Comparison of ENCODE assay signal across 17 mouse cellular contexts in the genomic region with DNA sequence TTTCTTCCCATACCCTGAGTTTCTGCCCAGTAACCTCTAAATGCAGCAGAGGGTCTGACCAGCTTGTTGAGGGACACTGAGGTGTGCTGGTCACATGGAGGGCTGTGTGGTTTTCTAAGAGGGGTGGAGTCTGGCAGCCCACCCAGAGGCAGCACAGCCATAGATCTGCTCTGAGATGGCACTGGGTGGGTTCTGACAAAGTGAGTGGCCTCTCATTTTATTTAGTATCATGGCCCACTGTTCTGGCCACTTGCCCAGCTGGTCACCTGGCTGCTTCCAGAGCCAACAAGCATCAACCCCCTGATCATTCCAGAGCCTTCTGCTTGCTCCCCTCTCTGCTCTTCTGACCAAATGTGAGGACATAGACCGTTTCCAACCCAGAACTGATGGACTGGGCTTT. TPM values are rescaled to one million over a fixed set of nuclear protein-coding genes. Genes with fewer than 3 reads are reported as not detected.
DNase-seq lines count a peak whose midpoint lies in the region.
"Had no signal": no experiment of that assay in that cellular context is flagged by ENCODE, and none has a peak within 500 bp of the region (broad histone marks: within the 10 kb centered on the region; RNA-seq: fewer than 3 reads in every experiment).

No protein-coding gene starts in this region.

- intact Hi-C loops in heart, postnatal 10 days (cut with DNase I) = no loop called here
- intact Hi-C loops in left cerebral cortex, postnatal 4 days (cut with DNase I) = no loop called here

- peak; percentile 51 for DNase-seq in cerebellum, adult 11-12 months
- DNase-seq in cerebellum, postnatal 36 days = no peak
- DNase-seq in cerebellum, postnatal 14 days = peak; percentile 69 to 79
- DNase-seq in cerebellum, adult 18-20 months = no peak
- peak; percentile 88 for DNase-seq in heart, adult 11 months
- no peak for DNase-seq in heart, postnatal 10 days
- peak; percentile 51 for DNase-seq in left cerebral cortex, postnatal 4 days
- DNase-seq in left cerebral cortex, adult 11 months (ENCODE audit: low spot score) = no peak
- DNase-seq: adrenal gland, adult 8-10 months; adrenal gland, postnatal 14 days; adrenal gland, postnatal 36 days; B cell, adult 2 months; cerebellum, adult 2 months; cerebellum, adult 9-11 months; forebrain, postnatal 0 days had no signal

RNA-seq across cellular contexts. Expression of gene Cck, which starts 53.3 kb away (rescaled TPM):
- under 1 TPM in 1 of 2 experiments, not detected in 1; 0.42 TPM for total RNA-seq in heart, postnatal 10 days (2021)
- 100 to 1,000 TPM; 175 to 187 TPM for total RNA-seq in left cerebral cortex, postnatal 4 days (2021)
- total RNA-seq: adrenal gland, postnatal 14 days; CH12.LX; G1E had no signal

Comparison
In these comparisons a context has a peak if more than half of its experiments do, and no peak if none do; other contexts are left out.
1. DNase-seq: peak in cerebellum, adult 11-12 months (single experiment), cerebellum, postnatal 14 days (2 of 2), heart, adult 11 months (single experiment) and left cerebral cortex, postnatal 4 days (single experiment); none in cerebellum, postnatal 36 days (0 of 2), cerebellum, adult 18-20 months (0 of 2), heart, postnatal 10 days (0 of 2) and left cerebral cortex, adult 11 months (single experiment).
2. RNA of gene Cck, which starts 53.3 kb away (total RNA-seq): 175 to 187 TPM in left cerebral cortex, postnatal 4 days; 0.42 TPM in heart, postnatal 10 days; every median in the first group is over 100 times any median in the second.